Mouse (Mus musculus): ENCODE measurements around the gene Ano6.

Gene Ano6

DNA sequence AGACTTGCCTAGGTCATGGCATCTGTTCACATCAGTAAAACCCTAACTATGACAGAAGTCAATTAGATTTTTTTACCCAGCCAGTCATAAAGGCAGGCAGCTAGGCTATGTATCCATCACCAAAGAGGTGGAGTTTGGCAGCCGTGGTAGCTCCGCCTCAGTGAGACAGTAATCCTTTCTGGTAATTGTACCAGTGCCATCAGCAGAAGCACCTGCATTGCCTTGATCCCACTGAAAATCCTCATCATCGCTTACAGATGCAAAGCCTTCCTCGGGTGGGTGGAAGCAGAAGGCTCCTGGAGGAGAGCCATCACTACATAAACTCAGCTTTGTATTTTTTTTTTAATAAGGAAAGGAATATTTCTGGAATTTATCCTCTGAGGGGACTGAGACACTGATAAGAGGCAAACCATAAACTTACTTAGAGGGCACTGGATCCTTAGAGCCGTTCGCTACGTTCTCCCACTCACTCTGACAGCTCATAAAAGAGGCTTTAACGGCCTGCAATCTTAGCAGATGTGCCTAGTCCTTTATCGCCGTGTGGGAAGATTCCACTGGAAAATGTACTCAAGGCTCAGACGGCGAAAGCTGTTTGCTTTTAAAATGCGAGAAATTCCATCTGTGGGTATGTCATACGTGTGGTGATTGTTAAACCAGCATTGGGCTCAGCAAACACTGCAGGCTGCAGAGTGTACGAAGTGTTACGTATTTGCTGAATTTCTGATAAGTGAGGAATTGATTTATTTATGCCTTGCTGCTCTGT is 140.6 kb downstream of the Ano6 start:
- peak; percentile 39 for DNase-seq (ENCODE audit: low spot score)

DNA sequence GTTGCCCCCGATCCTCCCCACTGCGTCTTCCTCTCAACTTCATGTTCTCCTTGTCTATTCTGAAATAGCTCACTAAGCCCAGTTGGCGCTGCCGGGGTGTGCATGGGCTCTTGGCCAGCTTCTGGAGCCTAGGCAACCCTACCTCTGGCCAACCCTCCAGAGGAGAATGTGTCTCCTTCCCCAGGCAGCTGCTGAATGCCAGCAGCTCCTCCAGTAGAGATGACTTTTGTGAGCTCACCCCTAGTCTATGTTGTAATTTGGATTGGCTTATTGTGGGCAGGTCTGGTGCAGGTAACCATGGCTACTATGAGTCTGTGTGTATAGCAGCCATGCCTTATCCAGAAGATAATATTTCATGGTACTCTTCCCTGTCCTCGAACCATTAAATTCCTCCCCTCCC is 141.7 kb downstream of the Ano6 start:
- DNase-seq (ENCODE audit: low spot score): no peak

DNA sequence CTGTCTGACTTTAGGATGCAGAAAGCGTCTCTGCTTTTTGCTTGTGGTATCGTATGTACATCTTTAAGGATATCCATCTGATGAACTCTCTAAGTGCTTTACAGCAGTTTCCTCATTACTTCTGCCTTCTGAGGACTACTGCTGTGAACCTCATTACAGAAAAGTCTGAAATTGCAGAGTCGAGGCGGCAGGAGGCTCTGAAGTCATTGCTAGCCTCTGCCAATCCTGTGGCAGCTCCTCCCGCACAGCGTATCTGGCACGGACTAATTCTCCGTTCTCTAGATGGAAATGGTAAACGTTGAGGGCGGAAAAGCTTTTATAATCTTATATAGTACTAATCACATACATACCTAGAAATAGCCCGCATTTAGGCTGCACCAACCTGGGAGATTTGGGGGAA is 144.5 kb downstream of the Ano6 start:
- DNase-seq (ENCODE audit: low spot score): no peak

DNA sequence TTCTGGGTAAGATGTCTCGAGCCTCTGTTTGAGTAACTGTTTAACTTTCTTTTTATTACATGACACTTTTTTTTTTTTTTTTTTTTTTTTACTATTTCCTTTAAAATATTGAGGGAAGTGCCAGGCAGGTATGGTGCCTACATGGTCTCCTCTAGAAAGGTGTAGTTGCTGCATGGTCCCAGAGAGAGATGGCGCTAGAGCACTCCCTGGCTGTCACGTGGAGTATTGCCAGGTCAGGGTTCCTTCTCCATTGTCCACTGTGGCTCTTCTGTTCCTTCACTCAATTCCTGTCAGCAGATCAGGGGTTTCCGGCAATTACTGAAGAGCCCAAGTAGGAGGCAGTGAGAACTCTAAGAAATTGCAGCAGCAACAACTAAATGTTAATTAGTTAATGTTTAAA is 152.8 kb downstream of the Ano6 start:
- peak; percentile 56 for DNase-seq (ENCODE audit: low spot score)

DNA sequence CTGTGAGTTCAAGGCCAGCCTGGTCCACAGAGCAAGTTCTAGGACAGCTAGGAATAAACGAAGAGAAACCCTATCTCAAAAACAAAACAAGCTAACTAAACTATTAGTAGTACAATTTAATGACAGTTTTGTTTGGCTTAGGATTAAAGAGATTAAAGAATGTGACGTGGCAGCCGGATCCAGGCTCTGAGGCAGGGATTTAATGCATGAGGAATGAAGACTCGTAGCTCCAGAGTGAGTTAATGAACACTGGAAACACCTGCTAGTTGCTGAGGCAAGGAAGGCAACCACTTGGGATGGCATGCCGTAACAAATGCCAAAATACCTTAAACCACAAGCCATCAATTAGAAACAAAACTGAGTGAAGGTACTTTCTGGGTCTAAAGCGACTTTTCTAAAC is 153.7 kb downstream of the Ano6 start:
- DNase-seq (ENCODE audit: low spot score): no peak

DNA sequence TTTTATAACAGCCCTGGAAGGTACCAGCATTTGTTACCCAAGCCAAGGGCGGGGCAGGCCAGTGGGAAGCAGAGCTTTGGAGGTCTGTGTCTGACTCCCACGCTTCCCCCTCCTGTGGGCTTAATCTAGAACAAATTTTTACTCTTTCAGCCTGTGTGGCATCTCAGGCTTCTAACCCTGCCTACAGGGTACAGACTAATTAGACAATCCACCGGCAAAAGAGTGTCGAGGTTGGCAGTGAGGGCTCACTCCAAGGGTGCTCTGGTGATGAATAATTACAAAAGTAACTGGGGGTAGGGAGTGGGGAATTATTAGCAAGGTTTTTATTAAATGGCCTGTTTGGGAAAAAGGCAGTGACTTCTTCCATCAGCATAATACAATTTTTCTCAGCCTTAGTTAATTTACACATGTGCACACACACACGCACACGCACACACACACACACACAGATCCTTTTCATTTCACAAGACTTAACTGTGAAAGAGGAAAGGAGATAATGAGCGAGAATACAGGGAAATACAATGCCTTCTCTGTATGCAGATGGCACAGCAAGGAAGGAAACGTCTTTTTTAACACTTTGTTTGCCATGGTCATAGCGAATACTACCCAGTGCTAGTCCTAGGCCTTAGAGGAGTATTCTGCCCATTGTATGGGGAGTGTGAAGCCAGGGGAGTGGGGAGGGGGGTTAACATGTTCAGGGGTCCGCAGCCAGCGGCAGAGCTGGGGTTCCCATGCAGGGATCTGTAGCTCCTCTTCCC is 155.5 kb downstream of the Ano6 start:
- DNase-seq (ENCODE audit: low spot score): no peak

DNA sequence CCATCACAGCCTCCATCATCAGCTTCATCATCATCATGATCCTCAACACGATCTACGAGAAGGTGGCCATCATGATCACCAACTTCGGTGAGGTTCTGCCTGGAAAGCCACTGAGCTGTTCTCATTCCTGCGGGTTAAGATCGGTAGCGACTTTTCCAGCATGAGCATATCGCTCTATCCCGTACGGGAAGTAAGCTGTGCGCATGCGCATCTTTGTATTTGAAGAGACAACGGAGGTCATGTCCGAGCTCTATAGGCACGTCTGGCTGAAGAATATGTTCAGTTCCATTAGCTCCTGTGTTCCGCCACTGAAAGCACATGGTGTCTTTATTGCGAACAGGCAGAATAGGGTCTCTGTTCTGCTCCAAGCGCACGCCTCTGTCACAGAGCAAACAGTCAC is 157.8 kb downstream of the Ano6 start:
- DNase-seq (ENCODE audit: low spot score): no peak

DNA sequence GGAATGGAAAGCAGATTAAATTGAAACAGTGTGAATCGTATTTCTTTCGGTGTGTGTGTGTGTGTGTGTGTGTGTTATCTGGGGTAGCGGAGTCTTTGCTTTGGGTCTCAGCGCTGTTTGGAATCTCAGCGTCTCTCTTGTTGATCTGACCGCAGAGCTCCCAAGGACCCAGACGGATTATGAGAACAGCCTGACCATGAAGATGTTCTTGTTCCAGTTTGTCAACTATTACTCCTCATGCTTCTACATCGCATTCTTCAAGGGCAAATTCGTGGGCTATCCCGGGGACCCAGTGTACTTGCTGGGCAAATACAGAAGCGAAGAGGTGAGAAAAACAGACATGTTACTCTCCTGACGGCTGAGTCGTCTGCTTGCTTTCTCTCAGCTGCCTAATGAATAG is 158.7 kb downstream of the Ano6 start:
- DNase-seq (ENCODE audit: low spot score): no peak

DNA sequence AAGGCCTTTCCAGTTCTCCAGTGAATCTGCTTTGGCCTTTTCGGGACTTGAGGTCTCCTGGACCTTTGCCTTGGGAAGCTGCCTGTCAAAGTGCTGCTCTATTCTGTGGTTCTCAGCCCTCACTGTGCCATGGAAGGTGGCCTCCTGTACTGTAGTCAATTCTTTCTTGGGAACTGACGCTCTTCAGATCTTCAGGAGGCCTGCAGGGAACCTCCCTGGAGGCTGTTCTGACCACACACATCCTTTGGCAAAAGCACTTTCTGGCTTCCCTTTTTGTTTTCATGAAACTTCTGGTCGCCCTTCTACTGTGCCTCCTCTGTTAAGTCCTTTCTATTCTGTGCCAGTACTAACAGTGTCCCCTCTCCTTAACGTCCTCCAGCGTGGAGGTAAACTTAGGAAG is 160.9 kb downstream of the Ano6 start:
- no peak for DNase-seq (ENCODE audit: low spot score)

DNA sequence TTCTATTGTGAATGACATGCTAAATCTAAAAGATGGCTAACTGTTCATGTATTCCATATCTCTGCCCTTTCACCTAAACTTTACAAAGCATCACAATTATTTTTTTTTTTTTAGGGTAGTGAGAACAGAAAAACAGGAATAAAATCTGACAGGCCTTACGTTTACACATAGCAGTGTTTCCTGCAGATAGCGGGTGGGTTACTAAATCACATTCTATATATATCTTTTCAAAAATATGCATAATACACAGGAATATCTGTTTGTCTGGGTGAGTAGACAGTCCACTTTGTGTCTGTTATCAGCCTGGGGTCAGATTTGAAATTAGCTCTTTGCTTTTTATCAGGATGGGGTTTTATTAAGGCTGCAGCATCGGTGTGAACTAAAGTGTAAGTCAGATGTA is 166.0 kb downstream of the Ano6 start:
- no peak for DNase-seq (ENCODE audit: low spot score)

DNA sequence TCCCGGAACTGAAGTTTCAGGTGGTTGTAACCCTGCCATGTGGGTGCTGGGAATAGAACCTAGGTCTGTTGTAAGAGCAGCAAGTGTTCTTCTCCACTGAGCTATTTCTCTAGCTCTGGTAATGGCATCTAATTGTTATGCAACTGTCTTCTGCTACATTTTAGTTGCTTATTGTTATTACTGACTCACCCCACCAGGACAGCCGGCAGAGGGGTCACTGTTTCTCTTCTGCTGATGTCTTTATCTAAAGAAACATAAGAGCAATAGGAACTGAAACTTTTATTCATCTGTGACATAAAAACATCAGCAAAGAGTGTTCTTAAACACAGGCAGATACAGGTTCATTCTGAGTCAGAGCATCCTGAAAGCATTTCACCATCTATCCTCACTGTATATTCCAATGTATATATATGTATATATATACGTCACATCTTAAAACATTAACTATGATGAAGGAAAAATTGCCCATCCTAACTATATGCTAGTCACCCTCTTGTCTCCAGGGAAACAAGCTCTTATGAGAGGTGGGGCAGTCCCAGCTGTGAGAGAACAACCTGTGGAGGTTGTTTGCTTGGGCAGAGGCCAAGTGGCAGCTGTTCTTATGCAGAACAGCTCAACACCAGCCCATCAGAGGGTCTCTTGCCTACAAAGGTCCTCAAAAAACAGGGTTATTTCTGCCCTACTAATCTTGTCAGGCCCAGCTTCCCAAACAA is 171.9 kb downstream of the Ano6 start:
- no peak for DNase-seq (ENCODE audit: low spot score)

DNA sequence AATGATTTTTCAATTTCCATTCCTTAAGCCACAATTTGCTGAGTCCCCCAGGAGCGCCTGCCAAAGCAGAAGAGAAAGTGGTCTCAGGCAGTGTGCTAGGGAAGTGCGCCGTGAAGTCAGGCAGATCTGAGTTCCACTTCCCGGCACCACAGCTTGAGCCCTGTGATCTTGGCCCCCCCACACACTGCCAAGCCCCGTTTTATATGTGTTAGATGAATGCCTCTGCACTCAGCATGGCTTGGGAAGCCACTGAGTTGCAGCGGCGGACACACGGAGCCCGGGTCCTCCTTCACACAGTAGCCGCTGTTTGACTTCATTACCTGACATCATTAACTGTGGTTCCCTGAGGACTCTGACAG is 172.5 kb downstream of the Ano6 start:
- no peak for DNase-seq (ENCODE audit: low spot score)

DNA sequence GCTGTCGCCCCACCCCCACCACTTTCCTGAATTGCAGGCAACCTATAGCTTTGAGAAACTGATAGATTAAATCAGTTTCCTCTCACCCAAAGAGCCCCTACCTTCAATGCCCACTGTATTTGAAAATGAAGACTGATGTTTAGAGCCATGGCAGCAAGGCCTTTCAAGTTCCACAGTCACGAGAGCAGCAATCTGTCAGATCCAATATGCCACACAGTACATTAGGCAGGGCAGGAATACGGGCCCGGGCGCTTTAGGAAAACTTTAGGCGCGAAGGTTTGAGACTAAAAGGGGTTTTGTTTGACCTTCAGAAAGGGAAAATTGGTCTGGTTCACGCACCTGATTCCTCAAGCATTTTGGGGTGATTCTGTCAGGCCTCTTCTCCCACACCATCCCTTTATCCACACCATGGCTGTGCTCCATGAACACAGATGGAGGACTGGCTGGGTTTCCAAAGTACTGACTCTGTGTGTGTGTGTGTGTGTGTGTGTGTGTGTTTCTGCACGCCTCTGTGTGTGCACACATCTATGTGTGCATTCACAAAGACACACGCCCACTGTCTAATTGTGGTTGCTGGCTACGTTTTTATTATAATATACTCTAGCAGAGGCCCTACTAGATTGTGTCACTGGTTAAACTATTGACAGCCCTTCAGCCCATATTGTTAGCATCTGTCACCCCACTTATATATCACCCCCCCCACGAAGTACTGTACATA is 173.0 kb downstream of the Ano6 start:
- DNase-seq (ENCODE audit: low spot score): no peak

DNA sequence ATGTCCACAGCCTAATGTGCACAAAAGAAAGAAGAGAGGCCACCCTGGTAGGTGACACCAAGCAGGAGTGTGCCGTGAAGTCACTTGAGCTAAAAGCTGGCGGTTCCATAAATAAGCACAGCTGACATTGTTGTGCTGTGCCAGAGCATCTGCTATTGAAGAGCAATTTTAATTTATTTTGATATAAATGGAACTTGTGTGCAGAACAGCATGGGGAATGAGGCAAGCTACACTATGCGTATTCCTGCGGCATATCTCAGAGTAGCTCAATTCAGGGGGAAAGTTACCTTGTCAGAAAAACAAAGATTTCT is 173.6 kb downstream of the Ano6 start:
- no peak for DNase-seq (ENCODE audit: low spot score)

DNA sequence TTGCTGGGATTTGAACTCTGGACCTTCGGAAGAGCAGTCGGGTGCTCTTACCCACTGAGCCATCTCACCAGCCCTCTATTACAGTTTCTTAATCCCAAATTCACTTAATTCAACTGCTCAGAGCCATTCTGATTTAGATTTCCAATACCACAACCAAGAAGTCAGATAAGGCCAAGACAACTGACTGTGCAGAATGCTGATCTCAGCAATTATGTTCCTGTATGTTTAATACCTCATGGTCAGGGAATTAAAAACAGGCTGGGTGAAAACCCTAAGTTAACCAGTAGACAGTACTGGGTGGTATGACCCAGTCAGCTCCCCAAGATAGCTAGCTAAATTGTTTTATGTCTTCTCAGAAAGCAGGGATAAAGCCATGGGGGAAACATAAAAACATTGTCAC is 176.3 kb downstream of the Ano6 start:
- no peak for DNase-seq (ENCODE audit: low spot score)

DNA sequence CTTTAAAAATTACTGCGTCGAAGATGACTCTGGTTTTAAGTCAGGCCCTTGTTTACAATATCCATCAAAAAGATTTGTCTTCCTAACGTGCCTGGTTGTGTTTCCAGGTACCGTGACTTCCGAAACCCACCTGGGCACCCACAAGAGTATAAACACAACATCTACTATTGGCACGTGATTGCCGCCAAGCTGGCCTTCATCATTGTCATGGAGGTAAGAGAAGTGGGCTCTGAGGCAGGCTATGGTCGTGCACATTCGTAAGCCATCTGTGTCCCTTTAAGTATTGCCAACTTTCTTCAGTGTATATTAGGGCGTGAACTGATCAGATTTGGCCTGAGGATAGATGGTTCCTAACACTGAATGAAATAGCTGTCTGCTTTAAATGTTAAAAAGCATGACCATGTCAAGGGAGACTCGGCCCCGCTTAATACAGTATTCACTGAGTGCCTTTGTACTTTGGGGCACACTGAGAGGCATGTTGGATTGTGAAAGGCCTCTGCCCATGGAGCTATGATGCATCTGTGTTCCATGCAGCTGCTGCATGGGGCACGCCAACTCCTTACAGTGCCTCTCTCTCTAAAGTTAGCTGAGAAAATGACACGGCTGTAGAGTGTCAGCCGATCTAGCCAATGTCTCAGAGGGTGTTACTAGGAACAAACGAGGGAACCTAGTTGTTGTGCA is 177.0 kb downstream of the Ano6 start:
- DNase-seq (ENCODE audit: low spot score): no peak

DNA sequence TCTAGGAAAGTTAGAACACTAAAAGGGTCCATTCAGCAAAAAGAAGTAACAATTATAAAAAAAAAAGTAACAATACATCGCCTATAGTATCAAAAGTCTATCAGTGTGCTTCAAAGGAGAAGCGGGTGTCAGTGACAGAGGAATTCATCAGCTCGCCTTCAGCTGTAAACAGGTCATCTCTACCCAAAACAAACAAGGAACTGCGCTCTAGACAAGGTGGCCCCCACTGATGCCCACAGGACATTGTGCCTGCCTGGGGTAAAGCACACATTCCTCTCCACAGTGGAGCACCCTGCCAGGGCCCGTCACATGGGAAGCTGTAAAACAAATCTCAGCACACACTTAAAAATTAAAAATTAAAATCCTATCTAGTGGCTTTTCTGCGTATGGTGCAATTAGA is 179.0 kb downstream of the Ano6 start:
- DNase-seq (ENCODE audit: low spot score): no peak

DNA sequence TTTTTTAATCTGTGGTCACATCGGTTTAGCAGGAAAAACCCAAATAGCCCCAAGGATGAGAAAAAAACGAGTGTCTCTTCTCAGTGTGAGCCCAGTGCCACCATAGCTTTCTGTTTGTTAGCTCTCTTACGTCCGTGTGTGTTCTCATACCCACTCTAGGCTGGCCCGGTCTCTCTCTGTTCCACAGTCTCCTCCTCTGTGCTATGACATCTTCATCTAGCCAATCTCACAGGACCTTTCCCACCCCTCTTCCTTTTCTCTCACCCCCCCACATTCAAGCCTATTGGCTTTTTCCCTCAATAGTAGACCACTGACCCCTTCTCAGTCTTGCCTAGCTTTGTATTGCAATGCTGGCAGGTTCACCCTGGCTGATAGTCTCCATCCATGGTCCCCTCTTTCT is 179.5 kb downstream of the Ano6 start:
- DNase-seq (ENCODE audit: low spot score): no peak

DNA sequence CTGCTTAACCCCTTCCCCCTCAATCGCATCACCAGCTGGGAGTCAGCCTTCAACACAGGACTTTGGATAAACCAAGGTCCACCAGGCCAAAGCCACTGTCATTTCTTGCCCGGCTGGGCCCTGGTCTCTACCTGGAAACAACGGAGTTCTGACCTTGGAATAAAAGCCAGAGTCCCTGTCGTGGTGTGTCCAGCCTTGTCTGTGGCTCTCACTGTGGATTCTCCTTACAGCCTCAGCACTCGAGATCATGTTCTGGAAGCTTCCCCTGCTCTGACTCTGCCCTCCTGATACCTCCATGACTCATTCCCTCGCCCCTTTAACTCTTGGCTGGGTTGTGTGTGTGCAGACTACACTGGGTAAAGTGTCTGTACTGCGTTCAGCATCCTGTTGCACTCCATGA is 180.0 kb downstream of the Ano6 start:
- no peak for DNase-seq (ENCODE audit: low spot score)

DNA sequence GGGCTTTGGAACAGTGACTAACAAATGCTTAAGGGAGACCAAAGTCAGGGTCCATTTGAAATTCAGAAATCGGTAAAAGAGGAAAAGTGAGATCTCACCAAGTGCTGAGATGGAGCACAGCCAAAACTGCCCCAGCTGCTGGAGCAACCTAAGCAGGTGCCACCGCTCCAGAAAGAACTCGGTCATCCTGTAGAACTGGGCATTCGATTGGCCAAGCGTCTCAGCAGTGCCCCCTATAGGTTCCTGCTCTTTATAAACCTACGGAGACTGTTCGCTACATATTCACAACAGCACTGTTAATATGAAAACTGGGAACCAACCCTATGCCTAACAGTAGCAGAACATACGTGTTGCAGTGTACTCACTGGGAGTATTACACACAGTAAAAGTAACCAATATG is 180.7 kb downstream of the Ano6 start:
- DNase-seq (ENCODE audit: low spot score): no peak

DNA sequence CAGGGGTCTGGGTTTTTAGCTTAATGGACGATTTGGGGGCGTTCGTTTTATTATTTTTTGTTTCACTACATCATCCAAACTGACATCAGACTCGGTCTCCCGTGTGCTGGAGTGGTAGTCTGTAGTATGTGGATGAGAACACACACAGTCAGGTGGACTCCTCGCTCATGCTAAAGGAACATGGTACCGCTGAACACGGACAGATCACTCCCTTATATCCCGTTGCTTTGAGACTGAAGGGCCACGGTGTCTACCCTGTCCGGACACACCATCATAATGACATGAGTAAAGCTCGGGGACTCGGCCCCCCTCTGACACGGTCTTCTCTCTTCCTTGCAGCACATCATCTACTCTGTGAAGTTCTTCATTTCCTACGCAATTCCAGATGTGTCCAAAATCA is 181.5 kb downstream of the Ano6 start:
- DNase-seq (ENCODE audit: low spot score): no peak

DNA sequence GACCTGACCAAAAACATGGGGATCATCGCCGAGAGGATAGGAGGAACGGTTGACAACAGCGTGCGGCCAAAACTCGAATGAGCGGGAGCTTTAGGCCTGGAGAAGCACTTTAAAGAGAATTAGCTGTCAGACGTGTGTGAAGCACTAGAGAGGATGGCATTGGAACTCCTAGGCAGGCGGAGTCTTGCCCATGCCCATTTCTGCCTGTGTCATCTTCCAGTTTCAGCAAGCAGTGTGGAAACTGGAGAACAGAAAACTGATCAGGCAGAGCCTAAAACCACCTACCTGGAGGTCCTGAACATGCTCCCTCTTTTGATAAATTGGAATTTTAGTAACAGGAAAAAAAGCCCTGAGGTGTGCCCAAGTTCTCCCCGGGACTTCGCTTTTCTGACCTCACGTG is 182.0 kb downstream of the Ano6 start:
- no peak for DNase-seq (ENCODE audit: low spot score)

Data from embryo, embryonic 10.5 days (tissue).